Mouse (Mus musculus) stomach, postnatal 0 days (tissue): Measurements from ENCODE around the gene Foxj2.

ENCODE experiments used
- CTCF ChIP-seq: IDR thresholded peaks from 2 replicates; pipeline ENCODE4 v1.5.1; 2016; ENCODE audit warnings: antibody characterized with exemption, low read depth, mild to moderate bottlenecking, moderate library complexity
- EP300 ChIP-seq: optimal IDR thresholded peaks from 2 replicates; pipeline ENCODE3; 2016; ENCODE audit warnings: antibody characterized with exemption

GRCm38 (mm10) chr6:122776040-122776439 is 43.7 kb upstream of the Foxj2 start:
- TF ChIP-seq EP300 (no peak), CTCF (no peak)
